ENCODE assay signal across 30 mouse cellular contexts in the genomic region with DNA sequence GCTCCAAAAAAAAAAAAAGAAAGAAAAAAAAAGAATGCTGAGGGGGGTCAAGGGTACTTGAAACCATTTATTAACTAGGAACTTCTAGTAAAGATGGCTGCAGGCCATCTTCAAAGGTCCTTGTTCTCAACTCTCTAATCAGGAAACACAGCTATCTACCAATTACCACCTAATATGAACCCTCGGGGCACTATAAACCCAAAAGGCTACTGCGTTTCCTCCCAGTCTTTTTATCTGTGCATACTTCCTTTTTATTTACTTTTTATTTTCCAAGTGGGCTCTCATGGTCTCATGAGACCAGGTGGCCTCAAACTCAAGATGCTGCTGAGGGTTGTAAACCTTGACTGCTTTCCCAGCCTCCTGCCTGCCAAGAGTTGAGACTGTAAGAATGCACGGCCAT. TPM values are rescaled to one million over a fixed set of nuclear protein-coding genes. Genes with fewer than 3 reads are reported as not detected.
DNase-seq lines count a peak whose midpoint lies in the region; ATAC-seq and TF ChIP-seq lines count a peak whose summit lies in the region.
"Had no signal": no experiment of that assay in that cellular context is flagged by ENCODE, and none has a peak within 500 bp of the region (broad histone marks: within the 10 kb centered on the region; RNA-seq: fewer than 3 reads in every experiment).

No protein-coding gene starts in this region.

- no peak for ATAC-seq in lung, embryonic 14.5 days (ENCODE audit: insufficient read depth)
- no peak for ATAC-seq in liver, embryonic 12.5 days
- ATAC-seq in liver, postnatal 0 days, result no peak
- ATAC-seq: CD4-positive, CD25-positive, alpha-beta regulatory T cell, adult 4 months; forebrain, embryonic 15.5 days; midbrain, embryonic 13.5 days; Patski had no signal

- H3K4me1 ChIP-seq in lung, embryonic 14.5 days (ENCODE audit: insufficient read depth), result peaks cover 2% of the 10 kb centered on the region; the same call in 1 of the 2 replicates
- peaks cover 86% of the 10 kb centered on the region for H3K4me1 ChIP-seq in liver, embryonic 12.5 days
- peaks cover 19% of the 10 kb centered on the region for H3K4me1 ChIP-seq in liver, postnatal 0 days (ENCODE audit: insufficient read depth)

- WGBS in lung, embryonic 14.5 days, result 51% methylated on average over 3 of the region's 3 CpGs
- WGBS in liver, embryonic 12.5 days (ENCODE audit: insufficient replicate concordance), result 57% methylated on average over 3 of the region's 3 CpGs
- WGBS in liver, postnatal 0 days (ENCODE audit: insufficient replicate concordance), result 53% methylated on average over 3 of the region's 3 CpGs

- H3K4me3 ChIP-seq in lung, embryonic 14.5 days (ENCODE audit: low read depth, low read length), result no peak overlapping the region
- H3K4me3 ChIP-seq in liver, embryonic 12.5 days, result no peak overlapping the region
- H3K4me3 ChIP-seq in liver, postnatal 0 days (ENCODE audit: low read depth, low read length), result no peak overlapping the region
- no peak overlapping the region for H3K4me3 ChIP-seq in left cerebral cortex, adult 2 months
- H3K4me3 ChIP-seq: embryonic facial prominence, embryonic 13.5 days; forebrain, embryonic 10.5 days; forebrain, embryonic 15.5 days; gastrocnemius, adult 2 months; heart, adult 2 months; heart, embryonic 12.5 days; midbrain, embryonic 13.5 days; neural tube, embryonic 13.5 days had no signal

- H3K36me3 ChIP-seq in lung, embryonic 14.5 days (ENCODE audit: insufficient read depth), result no peaks in the 10 kb centered on the region
- H3K36me3 ChIP-seq in liver, embryonic 12.5 days, result no peaks in the 10 kb centered on the region
- H3K36me3 ChIP-seq in liver, postnatal 0 days (replicated peaks; ENCODE audit: insufficient read depth, low read length), result no peaks in the 10 kb centered on the region
- H3K36me3 ChIP-seq: embryonic facial prominence, embryonic 13.5 days; forebrain, embryonic 10.5 days; forebrain, embryonic 15.5 days; heart, embryonic 12.5 days; midbrain, embryonic 13.5 days; neural tube, embryonic 13.5 days had no signal

- no peak for TF ChIP-seq CTCF in lung, embryonic 14.5 days (IDR thresholded peaks at IDR 0.05; ENCODE audit: low read depth)
- TF ChIP-seq CTCF in liver, postnatal 0 days (IDR thresholded peaks at IDR 0.05; ENCODE audit: low read depth), result no peak
- TF ChIP-seq CTCF in left cerebral cortex, adult 2 months (IDR thresholded peaks at IDR 0.05), result no peak

- intact Hi-C loops in left cerebral cortex, adult 2 months (cut with DNase I), result no loop called here

- no peak overlapping the region for H3K9ac ChIP-seq in lung, embryonic 14.5 days
- H3K9ac ChIP-seq in liver, embryonic 12.5 days, result no peak overlapping the region
- no peak overlapping the region for H3K9ac ChIP-seq in liver, postnatal 0 days (replicated peaks)
- H3K9ac ChIP-seq: embryonic facial prominence, embryonic 13.5 days; forebrain, embryonic 15.5 days; heart, embryonic 12.5 days; hindbrain, embryonic 14.5 days; midbrain, embryonic 13.5 days; neural tube, embryonic 13.5 days had no signal

- no peak overlapping the region for H3K4me2 ChIP-seq in lung, embryonic 14.5 days
- no peak overlapping the region for H3K4me2 ChIP-seq in liver, embryonic 12.5 days
- H3K4me2 ChIP-seq in liver, postnatal 0 days (ENCODE audit: low read depth, low read length), result no peak overlapping the region
- H3K4me2 ChIP-seq: embryonic facial prominence, embryonic 13.5 days; forebrain, embryonic 15.5 days; heart, embryonic 12.5 days; hindbrain, embryonic 14.5 days; midbrain, embryonic 13.5 days; neural tube, embryonic 13.5 days had no signal

- DNase-seq in lung, embryonic 14.5 days, result peak; percentile 30
- DNase-seq in lung, postnatal 14 days, result no peak
- no peak for DNase-seq in liver, postnatal 0 days
- peak; percentile 19 for DNase-seq in lung, postnatal 36 days
- no peak for DNase-seq in left cerebral cortex, adult 2 months (ENCODE audit: extremely low spot score in 1 of 2, low spot score in 2 of 2)
- DNase-seq in cerebellum, postnatal 36 days, result no peak
- DNase-seq: adrenal gland, postnatal 14 days; cerebellum, adult 11 months; cerebellum, adult 9-10 months; gastrocnemius, adult 2 months; gastrocnemius, postnatal 36 days; heart, adult 2 months; kidney, adult 11 months; kidney, postnatal 14 days; left cerebral cortex, postnatal 4 days; right cerebral cortex, postnatal 4 days; thymus, adult 18-20 months; thymus, postnatal 25 days had no signal

- no peak overlapping the region for H3K27ac ChIP-seq in lung, embryonic 14.5 days (ENCODE audit: low read depth)
- H3K27ac ChIP-seq in liver, embryonic 12.5 days, result peak overlapping the region; percentile 99
- H3K27ac ChIP-seq in liver, postnatal 0 days (ENCODE audit: low read depth), result peak overlapping the region; percentile 76
- H3K27ac ChIP-seq in left cerebral cortex, adult 2 months, result no peak overlapping the region
- H3K27ac ChIP-seq: embryonic facial prominence, embryonic 13.5 days; forebrain, embryonic 10.5 days; forebrain, embryonic 15.5 days; gastrocnemius, adult 2 months; heart, adult 2 months; hindbrain, embryonic 14.5 days; macrophage; midbrain, embryonic 13.5 days; neural tube, embryonic 13.5 days; stomach, postnatal 0 days had no signal

- H3K27me3 ChIP-seq in lung, embryonic 14.5 days (ENCODE audit: insufficient read depth, low read length), result no peaks in the 10 kb centered on the region
- H3K27me3 ChIP-seq in liver, embryonic 12.5 days (replicated peaks), result no peaks in the 10 kb centered on the region
- H3K27me3 ChIP-seq in liver, postnatal 0 days (ENCODE audit: insufficient read depth, low read length), result no peaks in the 10 kb centered on the region
- H3K27me3 ChIP-seq: forebrain, embryonic 15.5 days; heart, embryonic 12.5 days had no signal

- no peak for TF ChIP-seq EP300 in liver, postnatal 0 days (IDR thresholded peaks at IDR 0.05; ENCODE audit: low read depth)

- H3K9me3 ChIP-seq in lung, embryonic 14.5 days (ENCODE audit: low read depth, low read length), result no peaks in the 10 kb centered on the region
- H3K9me3 ChIP-seq in liver, embryonic 12.5 days (replicated peaks), result no peaks in the 10 kb centered on the region
- no peaks in the 10 kb centered on the region for H3K9me3 ChIP-seq in liver, postnatal 0 days (ENCODE audit: low read length)
- H3K9me3 ChIP-seq: embryonic facial prominence, embryonic 13.5 days; forebrain, embryonic 10.5 days; forebrain, embryonic 15.5 days; heart, embryonic 12.5 days; midbrain, embryonic 13.5 days; neural tube, embryonic 13.5 days had no signal

RNA-seq across cellular contexts. Expression of gene Slc16a10, which starts 4.4 kb away (rescaled TPM):
- 4.2 and 5.3 TPM in 2 replicates for polyA plus RNA-seq in lung, embryonic 14.5 days (2014; fragmentation: Nextera tagmentation; extraction: Ambion mirVana)
- polyA plus RNA-seq in liver, embryonic 12.5 days (2016; fragmentation: Nextera tagmentation; extraction: Ambion mirVana), result 93.9 and 99.9 TPM in 2 replicates
- polyA plus RNA-seq in liver, postnatal 0 days (2015; fragmentation: Nextera tagmentation; extraction: Ambion mirVana), result 20.2 and 22.1 TPM in 2 replicates
- total RNA-seq in left cerebral cortex, adult 2 months (2021), result 1 to 10 TPM; 2.4 to 4.1 TPM

Comparison
In these comparisons a context has a peak if more than half of its experiments do, and no peak if none do; other contexts are left out.
1. DNase-seq: peak in lung, embryonic 14.5 days (single experiment) and lung, postnatal 36 days (single experiment); none in lung, postnatal 14 days (single experiment), liver, postnatal 0 days (single experiment), left cerebral cortex, adult 2 months (0 of 2) and cerebellum, postnatal 36 days (0 of 2).
2. H3K27ac ChIP-seq: peak in liver, embryonic 12.5 days (single experiment) and liver, postnatal 0 days (single experiment); none in lung, embryonic 14.5 days (single experiment) and left cerebral cortex, adult 2 months (single experiment).